Mouse (Mus musculus) neural tube, embryonic 11.5 days (tissue): ENCODE data around the gene Msmb. TPM values are rescaled to one million over a fixed set of nuclear protein-coding genes. Genes with fewer than 3 reads are reported as not detected.

Source experiments
- ATAC-seq: fragments of 200-750 bp; cut with Nextera tagmentation; 2 replicates; pipeline ENCODE4 v1.8.0; 2017; ENCODE audit warnings: moderate number of reproducible peaks, mild to moderate bottlenecking, moderate TSS enrichment, moderate library complexity; ENCODE audit not compliant: insufficient read depth, low FRiP score, low TSS enrichment
- DNase-seq: peaks from one replicate; pipeline ENCODE4 v3.0.0-alpha.2; 2015; ENCODE audit warnings: low spot score
- H3K27ac ChIP-seq: fragments of 300-500 bp; sonication (generic); 2 replicates; pipeline ENCODE4 v1.5.1; 2014; ENCODE audit warnings: low read depth, mild to moderate bottlenecking, low read length
- H3K27me3 ChIP-seq: fragments of 300-500 bp; sonication (generic); 2 replicates; pipeline ENCODE4 v1.6.1; 2014; ENCODE audit warnings: mild to moderate bottlenecking, low read length, mixed read lengths; ENCODE audit not compliant: control insufficient read depth, insufficient read depth
- H3K36me3 ChIP-seq: fragments of 300-500 bp; sonication (generic); 2 replicates; pipeline ENCODE4 v1.6.1; 2014; ENCODE audit warnings: mild to moderate bottlenecking, low read length, moderate library complexity, mixed read lengths; ENCODE audit not compliant: control insufficient read depth, insufficient read depth
- H3K4me1 ChIP-seq: fragments of 300-500 bp; sonication (generic); 2 replicates; pipeline ENCODE4 v1.6.1; 2014; ENCODE audit warnings: low read length, mixed read lengths; ENCODE audit not compliant: control insufficient read depth, insufficient read depth
- H3K4me2 ChIP-seq: fragments of 300-500 bp; sonication (generic); 2 replicates; pipeline ENCODE4 v1.6.1; 2014; ENCODE audit warnings: low read depth, mild to moderate bottlenecking, moderate library complexity
- H3K4me3 ChIP-seq: fragments of 300-500 bp; sonication (generic); 2 replicates; pipeline ENCODE4 v1.5.1; 2014; ENCODE audit warnings: low read depth, low read length
- H3K9ac ChIP-seq: fragments of 300-500 bp; sonication (generic); 2 replicates; pipeline ENCODE4 v1.6.1; 2014; ENCODE audit warnings: mild to moderate bottlenecking, low read length
- H3K9me3 ChIP-seq: fragments of 300-500 bp; sonication (generic); 2 replicates; pipeline ENCODE4 v1.6.1; 2016; ENCODE audit warnings: low read length; ENCODE audit not compliant: control insufficient read depth
- WGBS: fragments of 180-500 bp; shearing (Covaris S2); extraction: QIAGEN DNeasy Blood & Tissue Kit; methylation state at CpG from one replicate; pipeline ENCODE4 v1.1.7; 2014; 5-methylcytosine and 5-hydroxymethylcytosine counted together
- polyA plus RNA-seq: library from polyadenylated mRNA; unstranded; fragments of >200 nt; fragmentation: Nextera tagmentation; extraction: Ambion mirVana; gene quantifications from 2 replicates; pipeline ENCODE4 v1.2.1, GENCODE M21; 2014

Gene Msmb
- polyA plus RNA-seq, 1 experiment from 2014 or later, result not detected

DNA sequence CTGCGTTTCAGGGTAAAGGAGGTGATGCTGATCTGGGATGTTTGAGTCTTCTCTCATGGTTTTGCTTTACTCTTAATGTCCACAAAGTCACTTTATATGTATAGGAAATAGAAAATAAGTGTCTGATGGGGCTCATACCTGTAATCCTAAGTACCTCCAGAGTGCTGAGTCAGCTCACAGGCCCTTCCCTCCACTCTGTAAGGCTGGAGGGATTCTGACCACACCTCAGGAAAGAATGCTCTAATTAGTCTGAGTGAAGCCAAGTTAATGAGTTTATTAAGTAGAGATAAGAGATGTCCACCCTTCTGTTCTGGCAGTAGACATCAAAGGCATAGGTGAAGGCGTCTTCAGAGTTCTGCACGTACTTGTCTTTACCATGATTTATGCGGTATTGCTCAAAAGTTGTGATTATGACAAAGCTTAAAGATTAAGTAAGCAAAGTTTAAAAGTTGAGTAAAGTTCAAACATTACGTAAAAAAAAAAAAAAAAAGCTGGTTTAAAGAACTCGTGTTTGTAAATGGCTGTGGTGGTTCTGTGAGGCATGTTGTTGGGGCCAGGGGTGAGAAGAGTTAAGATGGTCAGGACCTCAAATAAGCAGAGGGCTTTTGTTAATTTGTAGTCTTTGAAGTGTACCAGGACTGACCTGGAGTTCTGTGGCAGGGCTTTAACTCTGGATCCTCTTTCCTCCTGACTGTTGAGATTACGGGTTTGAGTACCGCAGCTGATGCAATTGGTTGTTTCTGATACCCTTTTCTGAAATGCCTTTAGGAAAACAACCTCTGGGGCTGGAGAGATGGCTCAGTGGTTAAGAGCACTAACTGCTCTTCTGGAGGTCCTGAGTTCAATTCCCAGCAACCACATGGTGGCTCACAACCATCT lies 22.6 kb downstream of the Msmb start:
- Histone ChIP-seq H3K9me3 (no peaks in the 10 kb centered on the region), H3K27me3 (no peaks in the 10 kb centered on the region), H3K4me3 (no peak overlapping the region), H3K4me1 (peaks cover 13% of the 10 kb centered on the region), H3K4me2 (no peak overlapping the region), H3K36me3 (no peaks in the 10 kb centered on the region), H3K27ac (no peak overlapping the region), H3K9ac (no peak overlapping the region)
- no peak for DNase-seq
- 86% methylated on average over 8 of the region's 8 CpGs for WGBS
- no peak for ATAC-seq

DNA sequence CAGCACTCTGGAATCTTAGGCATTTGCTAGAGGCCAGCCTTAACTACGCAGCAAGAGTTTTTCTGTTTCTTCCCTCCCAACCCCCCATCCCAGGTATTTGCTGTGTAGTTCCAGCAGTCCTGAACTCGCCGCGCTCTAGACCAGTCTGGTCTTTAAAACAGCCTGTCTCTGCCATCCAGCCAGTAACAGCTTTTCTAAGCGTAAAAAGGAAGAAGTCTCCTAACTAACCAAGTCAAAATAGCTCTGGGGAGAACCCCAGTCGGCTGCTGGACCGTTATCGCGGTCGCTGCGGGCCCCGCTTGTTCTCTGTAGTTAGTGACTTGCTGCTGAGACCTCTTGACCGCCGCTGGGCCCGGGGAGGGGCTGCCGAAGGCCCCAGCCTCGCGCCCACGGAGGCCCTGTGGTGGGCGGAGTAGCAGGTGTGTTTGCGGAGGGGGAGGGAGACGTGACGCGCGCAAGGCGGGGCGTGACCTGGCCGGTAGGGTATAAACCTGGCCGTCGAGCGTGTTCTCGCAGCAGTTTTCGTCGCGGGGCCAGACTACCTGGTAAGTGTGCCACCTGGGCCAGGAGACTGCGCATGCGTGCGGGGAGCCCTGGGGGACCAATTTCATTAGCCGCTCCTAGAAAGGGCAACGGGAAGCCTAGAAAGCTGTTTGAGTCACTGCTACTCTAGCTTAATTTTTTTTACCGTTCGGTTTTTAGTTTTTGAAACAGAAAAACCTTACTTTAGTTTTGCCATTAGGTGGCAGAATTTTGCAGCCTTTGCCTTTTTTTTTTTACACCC lies 23.6 kb downstream of the Msmb start:
- DNase-seq (peak; percentile 68), ATAC-seq (0 out of 2 replicates have a peak, but pooled peaks have one; percentile 41)
- H3K27ac ChIP-seq, result peak overlapping the region; percentile 27; the same call in 1 of the 2 replicates
- H3K27me3 ChIP-seq, result no peaks in the 10 kb centered on the region
- WGBS, result 1% methylated on average over 42 of the region's 42 CpGs
- peak overlapping the region; percentile 48 for H3K4me3 ChIP-seq
- peak overlapping the region; percentile 97 for H3K4me2 ChIP-seq
- peak overlapping the region; percentile 69 for H3K9ac ChIP-seq
- no peaks in the 10 kb centered on the region for H3K9me3 ChIP-seq
- H3K36me3 ChIP-seq, result no peaks in the 10 kb centered on the region
- peaks cover 10% of the 10 kb centered on the region for H3K4me1 ChIP-seq

DNA sequence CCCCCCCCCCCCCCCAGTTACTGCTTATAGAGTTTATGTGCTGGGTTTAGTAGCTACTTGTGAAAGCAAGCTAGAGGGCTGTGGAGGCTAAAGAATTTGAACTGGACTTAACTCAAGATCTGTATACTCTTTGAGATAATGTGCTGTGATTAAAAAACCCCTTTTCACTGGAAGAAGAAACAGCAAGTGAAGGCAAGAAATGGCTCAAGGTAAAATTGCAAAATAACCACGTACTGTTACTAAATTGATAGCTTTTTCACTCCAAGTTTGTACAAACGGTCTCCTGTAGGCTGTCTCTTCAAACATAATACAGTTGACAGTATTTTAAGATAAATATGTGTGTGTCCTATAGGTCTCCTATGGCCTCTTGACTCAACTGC lies 24.2 kb downstream of the Msmb start:
- peaks cover 6% of the 10 kb centered on the region; the same call in 1 of the 2 replicates for H3K4me1 ChIP-seq
- H3K36me3 ChIP-seq, result no peaks in the 10 kb centered on the region
- WGBS, result 74% methylated on average over 2 of the region's 2 CpGs
- no peak overlapping the region for H3K9ac ChIP-seq
- no peaks in the 10 kb centered on the region for H3K9me3 ChIP-seq
- DNase-seq (no peak), ATAC-seq (no peak)
- no peak overlapping the region for H3K27ac ChIP-seq
- peak overlapping the region; percentile 48; the same call in 1 of the 2 replicates for H3K4me3 ChIP-seq
- no peaks in the 10 kb centered on the region for H3K27me3 ChIP-seq
- peak overlapping the region; percentile 97; the same call in 1 of the 2 replicates for H3K4me2 ChIP-seq

DNA sequence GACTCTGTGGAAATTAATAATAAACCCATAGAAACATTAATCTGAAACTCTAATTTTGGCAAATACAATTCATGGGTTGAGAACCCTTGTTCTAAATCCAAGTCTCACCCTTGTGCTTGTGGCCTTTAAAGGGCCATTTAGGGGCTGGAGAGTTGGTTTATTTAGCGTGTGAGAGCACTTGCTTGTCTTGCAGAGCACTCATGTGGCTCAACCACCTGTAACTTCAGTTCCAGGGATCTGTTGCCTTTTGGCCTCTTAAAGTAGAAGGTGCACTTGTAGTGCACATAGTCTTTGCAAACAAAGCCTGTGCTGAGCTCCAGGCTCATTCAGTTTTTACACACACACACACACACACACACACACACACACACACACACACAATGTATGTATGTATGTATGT lies 25.0 kb downstream of the Msmb start:
- H3K4me3 ChIP-seq, result no peak overlapping the region
- WGBS, result 94% methylated on average over 1 of the region's 1 CpGs

GRCm38 (mm10) chr14:32167326-32167725 lies 25.5 kb downstream of the Msmb start:
- ATAC-seq, result no peak
- H3K27me3 ChIP-seq, result no peaks in the 10 kb centered on the region
- H3K4me3 ChIP-seq, result no peak overlapping the region
- no peaks in the 10 kb centered on the region for H3K36me3 ChIP-seq
- no peak overlapping the region for H3K27ac ChIP-seq
- no peak overlapping the region for H3K9ac ChIP-seq
- 92% methylated on average over 5 of the region's 5 CpGs for WGBS
- peaks cover 6% of the 10 kb centered on the region; the same call in 1 of the 2 replicates for H3K4me1 ChIP-seq
- DNase-seq, result no peak
- H3K4me2 ChIP-seq, result no peak overlapping the region
- no peaks in the 10 kb centered on the region for H3K9me3 ChIP-seq

More for the DNA sequence above, 25.0 kb downstream of the Msmb start:
- Histone ChIP-seq H3K9me3 (no peaks in the 10 kb centered on the region), H3K27ac (no peak overlapping the region), H3K27me3 (no peaks in the 10 kb centered on the region), H3K4me1 (peaks cover 6% of the 10 kb centered on the region; the same call in 1 of the 2 replicates), H3K36me3 (no peaks in the 10 kb centered on the region), H3K9ac (no peak overlapping the region), H3K4me2 (no peak overlapping the region)
- DNase-seq (no peak), ATAC-seq (no peak)

GRCm38 (mm10) chr14:32168653-32169231 lies 26.9 kb downstream of the Msmb start:
- H3K27me3 ChIP-seq, result no peaks in the 10 kb centered on the region
- no peak for ATAC-seq

DNA sequence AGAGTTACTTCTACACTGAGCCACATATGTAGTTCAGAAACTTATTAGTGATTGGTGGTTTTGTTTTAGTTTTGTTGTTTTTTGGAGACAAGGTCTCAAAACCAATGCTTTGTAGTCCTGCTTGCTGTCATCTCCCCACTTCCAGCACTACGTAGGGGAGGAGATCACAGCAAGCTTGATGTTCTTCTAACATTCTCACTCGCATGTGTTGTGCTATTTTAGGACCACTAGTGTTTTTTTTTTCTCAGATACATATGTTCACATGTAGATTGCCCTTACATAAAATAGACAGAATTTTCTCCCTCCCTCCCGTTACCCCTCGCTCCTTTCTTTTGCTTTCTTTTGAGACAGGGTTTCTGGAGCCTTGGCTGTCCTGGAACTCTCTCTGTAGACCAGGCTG lies 28.3 kb downstream of the Msmb start:
- Histone ChIP-seq H3K4me1 (peaks cover 6% of the 10 kb centered on the region; the same call in 1 of the 2 replicates), H3K36me3 (peaks cover 4% of the 10 kb centered on the region), H3K9me3 (no peaks in the 10 kb centered on the region), H3K27me3 (no peaks in the 10 kb centered on the region), H3K27ac (no peak overlapping the region), H3K9ac (no peak overlapping the region), H3K4me2 (no peak overlapping the region), H3K4me3 (no peak overlapping the region)
- DNase-seq (no peak), ATAC-seq (no peak)
- whole genome bisulfite sequencing, result 94% methylated on average over 4 of the region's 4 CpGs

More at GRCm38 (mm10) chr14:32168653-32169231, 26.9 kb downstream of the Msmb start:
- no peak for DNase-seq
- Histone ChIP-seq H3K27ac (no peak overlapping the region), H3K9me3 (no peaks in the 10 kb centered on the region), H3K4me1 (peaks cover 6% of the 10 kb centered on the region; the same call in 1 of the 2 replicates), H3K4me2 (no peak overlapping the region), H3K4me3 (no peak overlapping the region), H3K9ac (no peak overlapping the region), H3K36me3 (peaks cover 2% of the 10 kb centered on the region)
- WGBS, result 70% methylated on average over 3 of the region's 3 CpGs

- H3K9ac ChIP-seq, result no peak overlapping the region
- no peak overlapping the region for H3K4me3 ChIP-seq
- no peaks in the 10 kb centered on the region for H3K9me3 ChIP-seq
- WGBS, result 93% methylated on average over 2 of the region's 2 CpGs
- no peaks in the 10 kb centered on the region for H3K4me1 ChIP-seq
- peaks cover 9% of the 10 kb centered on the region for H3K36me3 ChIP-seq
- ATAC-seq (no peak), DNase-seq (no peak)
- H3K27me3 ChIP-seq, result no peaks in the 10 kb centered on the region
- H3K4me2 ChIP-seq, result no peak overlapping the region
- no peak overlapping the region for H3K27ac ChIP-seq
These were observed 33.5 kb downstream of the Msmb start for GRCm38 (mm10) chr14:32175310-32175709.
